Mouse (Mus musculus) midbrain, embryonic 11.5 days (tissue): ENCODE measurements around the gene Ehd1. TPM values are rescaled to one million over a fixed set of nuclear protein-coding genes. Genes with fewer than 3 reads are reported as not detected.

Experiments used
- ATAC-seq: fragments of 200-750 bp; cut with Nextera tagmentation; 2 replicates; pipeline ENCODE4 v1.8.0; 2017; ENCODE audit warnings: moderate TSS enrichment, moderate library complexity; ENCODE audit not compliant: low FRiP score
- DNase-seq: peaks from one replicate; pipeline ENCODE4 v3.0.0; 2015; ENCODE audit warnings: low spot score; ENCODE audit errors: missing footprints
- H3K27ac ChIP-seq: fragments of 300-500 bp; sonication (generic); 2 replicates; pipeline ENCODE4 v1.5.1; 2014; ENCODE audit warnings: low read depth, low read length
- H3K27me3 ChIP-seq: fragments of 300-500 bp; sonication (generic); 2 replicates; pipeline ENCODE4 v1.6.1; 2014; ENCODE audit warnings: mild to moderate bottlenecking, low read length, moderate library complexity, mixed read lengths; ENCODE audit not compliant: control insufficient read depth, insufficient read depth
- H3K36me3 ChIP-seq: fragments of 300-500 bp; sonication (generic); 2 replicates; pipeline ENCODE4 v1.6.1; 2014; ENCODE audit warnings: mild to moderate bottlenecking, low read length, moderate library complexity, mixed read lengths; ENCODE audit not compliant: control insufficient read depth, insufficient read depth
- H3K4me1 ChIP-seq: fragments of 300-500 bp; sonication (generic); 2 replicates; pipeline ENCODE4 v1.6.1; 2014; ENCODE audit warnings: low read length; ENCODE audit not compliant: control insufficient read depth, insufficient read depth
- H3K4me2 ChIP-seq: fragments of 300-500 bp; sonication (generic); 2 replicates; pipeline ENCODE4 v1.6.1; 2014; ENCODE audit warnings: mild to moderate bottlenecking, moderate library complexity
- H3K4me3 ChIP-seq: fragments of 300-500 bp; sonication (generic); 2 replicates; pipeline ENCODE4 v1.5.1; 2014; ENCODE audit warnings: low read depth, low read length
- H3K9ac ChIP-seq: fragments of 300-500 bp; sonication (generic); 2 replicates; pipeline ENCODE4 v1.6.1; 2014; ENCODE audit warnings: low read length
- H3K9me3 ChIP-seq: fragments of 300-500 bp; sonication (generic); 2 replicates; pipeline ENCODE4 v1.6.1; 2016; ENCODE audit warnings: low read length; ENCODE audit not compliant: control insufficient read depth
- WGBS: fragments of 180-500 bp; shearing (Covaris S2); extraction: QIAGEN DNeasy Blood & Tissue Kit; methylation state at CpG from one replicate; pipeline ENCODE4 v1.1.7; 2014; 5-methylcytosine and 5-hydroxymethylcytosine counted together
- polyA plus RNA-seq: library from polyadenylated mRNA; unstranded; fragments of >200 nt; fragmentation: Nextera tagmentation; extraction: Ambion mirVana; gene quantifications from 2 replicates; pipeline ENCODE4 v1.2.1, GENCODE M21; 2014

Ehd1 gene
- polyA plus RNA-seq, 1 experiment from 2014 or later, result 68.2 TPM

DNA sequence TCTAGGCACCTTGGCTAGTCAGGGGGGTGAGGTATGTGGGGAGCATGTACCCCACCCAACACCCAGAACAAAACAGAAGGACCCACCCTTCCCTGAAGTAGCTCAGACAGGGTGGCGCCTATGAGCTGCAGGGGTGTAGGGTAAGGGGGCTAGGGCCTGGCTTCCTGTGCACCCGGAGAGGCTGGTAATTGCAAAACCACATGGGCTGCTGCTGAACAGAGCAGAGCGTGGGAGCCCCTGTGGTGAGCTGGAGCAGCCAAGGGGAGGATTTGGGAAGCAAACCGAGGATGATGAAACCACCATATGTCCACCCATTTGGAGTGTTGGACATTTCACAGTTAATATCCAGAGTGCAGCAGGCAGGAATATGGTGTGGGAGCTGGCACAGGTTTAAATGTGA, 26.0 kb downstream of the Ehd1 start:
- H3K27ac ChIP-seq, result no peak overlapping the region
- 56% methylated on average over 4 of the region's 4 CpGs for WGBS

DNA sequence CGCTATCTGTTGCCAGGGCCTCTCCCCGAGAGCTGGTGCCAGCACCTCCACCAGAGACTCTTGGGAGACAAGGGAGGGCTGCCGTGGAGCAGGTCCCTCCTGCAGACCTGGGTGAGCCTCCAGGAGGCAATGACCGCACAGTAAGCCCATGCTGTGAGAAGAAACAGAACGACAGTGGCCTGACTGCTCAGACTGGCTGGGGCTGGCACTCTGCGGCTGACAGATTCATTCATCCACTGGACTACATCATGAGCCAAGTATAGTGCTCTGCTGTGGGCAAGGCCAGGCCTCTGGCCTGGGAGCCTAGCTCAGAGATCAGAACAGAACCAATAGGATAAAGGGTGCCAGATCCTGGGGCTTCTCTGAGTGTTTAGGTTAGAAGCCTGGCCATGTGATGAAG, 27.3 kb downstream of the Ehd1 start:
- peaks cover 2% of the 10 kb centered on the region; the same call in 1 of the 2 replicates for H3K36me3 ChIP-seq
- 77% methylated on average over 6 of the region's 6 CpGs for WGBS
- H3K27me3 ChIP-seq, result no peaks in the 10 kb centered on the region
- H3K4me3 ChIP-seq, result no peak overlapping the region
- no peaks in the 10 kb centered on the region for H3K9me3 ChIP-seq
- ATAC-seq (no peak), DNase-seq (no peak)
- peaks cover 6% of the 10 kb centered on the region for H3K4me1 ChIP-seq
- no peak overlapping the region for H3K9ac ChIP-seq
- no peak overlapping the region for H3K4me2 ChIP-seq
- H3K27ac ChIP-seq, result no peak overlapping the region

More for the DNA sequence above, 26.0 kb downstream of the Ehd1 start:
- peaks cover 13% of the 10 kb centered on the region for H3K36me3 ChIP-seq
- peaks cover 6% of the 10 kb centered on the region for H3K4me1 ChIP-seq
- H3K4me2 ChIP-seq, result no peak overlapping the region
- no peaks in the 10 kb centered on the region for H3K27me3 ChIP-seq
- ATAC-seq (no peak), DNase-seq (no peak)
- H3K4me3 ChIP-seq, result no peak overlapping the region
- H3K9ac ChIP-seq, result no peak overlapping the region
- no peaks in the 10 kb centered on the region for H3K9me3 ChIP-seq

DNA sequence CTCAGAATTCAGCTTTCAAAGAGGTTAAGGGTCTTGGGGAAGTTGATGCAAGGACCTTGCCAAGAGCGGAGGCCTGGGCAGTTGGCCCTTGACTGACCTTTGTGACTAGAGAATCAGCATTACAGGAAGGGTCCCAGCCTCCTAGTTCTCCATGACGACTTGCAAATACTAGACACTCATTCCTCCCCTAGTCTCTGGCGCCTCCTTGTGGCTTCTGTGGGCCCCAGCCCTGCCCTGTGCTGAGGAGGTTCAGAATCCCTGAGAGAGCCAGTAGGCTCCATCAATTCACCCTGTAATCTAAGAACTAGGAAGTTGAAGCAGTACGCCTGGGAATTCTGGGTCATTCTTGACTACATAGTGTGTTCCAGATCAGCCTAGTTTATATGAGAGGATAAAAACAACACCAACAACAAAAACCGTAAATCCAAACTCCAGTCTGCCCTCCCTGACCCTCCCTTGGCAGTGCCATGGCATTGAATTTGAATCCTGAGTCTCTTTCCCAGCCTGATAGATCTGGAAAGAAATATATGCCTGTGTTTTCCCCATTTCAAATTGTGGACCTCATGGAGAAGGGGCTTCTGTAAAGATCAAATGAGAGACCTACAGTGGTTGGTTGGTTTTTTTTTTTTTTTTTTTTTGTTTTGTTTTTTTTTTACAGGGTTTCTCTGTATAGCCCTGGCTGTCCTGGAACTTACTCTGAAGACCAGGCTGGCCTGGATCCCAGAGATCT, 28.4 kb downstream of the Ehd1 start:
- WGBS, result 29% methylated on average over 5 of the region's 5 CpGs
- peak; percentile 97 for DNase-seq
- H3K4me3 ChIP-seq, result no peak overlapping the region
- no peaks in the 10 kb centered on the region for H3K36me3 ChIP-seq
- no peak overlapping the region for H3K27ac ChIP-seq
- H3K27me3 ChIP-seq, result no peaks in the 10 kb centered on the region
- no peak overlapping the region for H3K4me2 ChIP-seq
- H3K9ac ChIP-seq, result no peak overlapping the region
- no peaks in the 10 kb centered on the region for H3K9me3 ChIP-seq
- peak; percentile 62; the same call in 1 of the 2 replicates for ATAC-seq
- H3K4me1 ChIP-seq, result peaks cover 6% of the 10 kb centered on the region

DNA sequence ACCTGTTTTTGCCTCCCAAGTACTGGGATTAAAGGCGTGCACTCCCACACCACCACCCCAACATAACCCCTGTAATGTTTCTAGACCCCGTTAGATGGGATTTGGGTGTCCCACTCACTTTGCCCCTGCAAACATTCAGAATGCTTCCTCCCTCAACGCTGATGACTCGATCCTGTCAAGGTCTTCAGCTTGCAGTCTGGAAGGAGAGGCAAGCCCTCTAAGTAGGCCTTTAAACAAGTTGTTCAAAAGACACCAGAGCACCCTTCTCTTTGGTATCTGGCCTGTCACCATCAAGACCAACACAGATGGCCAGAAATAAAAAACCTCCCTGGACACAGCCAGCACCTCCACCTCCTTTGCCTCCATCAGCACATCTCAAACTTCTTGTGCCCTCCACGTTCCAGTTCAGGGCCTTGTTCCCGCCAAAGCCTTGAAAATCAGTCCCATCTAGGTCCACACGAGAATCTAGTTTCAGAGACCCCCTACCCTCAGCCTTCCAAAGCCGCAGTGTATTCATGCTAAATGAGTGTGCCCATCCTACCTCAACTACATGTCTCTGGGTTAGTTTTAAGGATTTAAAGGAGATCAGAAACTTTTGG, 29.1 kb downstream of the Ehd1 start:
- Histone ChIP-seq H3K4me3 (peak overlapping the region; percentile 68), H3K27ac (no peak overlapping the region), H3K4me1 (peaks cover 3% of the 10 kb centered on the region), H3K27me3 (no peaks in the 10 kb centered on the region), H3K4me2 (peak overlapping the region; percentile 55), H3K9me3 (no peaks in the 10 kb centered on the region), H3K9ac (peak overlapping the region; percentile 67; the same call in 1 of the 2 replicates), H3K36me3 (no peaks in the 10 kb centered on the region)
- ATAC-seq, result no peak
- peak; percentile 82 for DNase-seq
- WGBS, result 55% methylated on average over 8 of the region's 8 CpGs

DNA sequence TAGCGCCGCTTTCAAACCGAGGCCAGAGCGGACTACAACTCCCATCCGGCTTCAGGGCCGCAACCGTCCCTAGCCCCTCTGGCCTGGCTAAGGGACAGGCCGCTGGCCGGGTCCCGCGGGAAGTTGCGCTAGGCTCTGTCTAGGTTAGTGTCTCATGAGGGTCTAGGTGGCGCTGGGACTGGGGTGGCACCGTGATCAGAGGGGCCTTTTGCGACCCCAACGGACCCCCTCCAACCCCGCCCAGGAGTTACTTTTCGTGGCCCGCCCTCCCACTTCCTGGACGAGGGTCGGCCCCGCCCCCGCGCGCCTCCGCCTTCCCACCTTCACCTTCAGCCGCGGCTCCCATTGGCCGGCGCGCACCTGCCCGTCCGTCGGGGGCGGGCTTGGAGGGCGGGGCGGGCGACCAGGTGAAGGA, 29.6 kb downstream of the Ehd1 start, which contains the start of gene Cdc42bpg:
Cdc42bpg (plus strand) TSS at position 320 of the 415 bp plus-strand sequence.
- peak within 1 kb of the TSS; percentile 68 for H3K4me3 ChIP-seq
- peak within 1 kb of the TSS; percentile 67 for H3K9ac ChIP-seq
- H3K4me1 ChIP-seq, result peaks cover 3% of the 10 kb centered on the region
- H3K4me2 ChIP-seq, result peak within 1 kb of the TSS; percentile 55
- no peaks in the 10 kb centered on the region for H3K27me3 ChIP-seq
- DNase-seq, result peak; percentile 97
- H3K9me3 ChIP-seq, result no peaks in the 10 kb centered on the region
- H3K36me3 ChIP-seq, result no peaks in the 10 kb centered on the region
- peak; percentile 78 for ATAC-seq
- under 1% methylated on average over 37 of the region's 38 CpGs for WGBS
- no peak within 1 kb of the TSS for H3K27ac ChIP-seq

DNA sequence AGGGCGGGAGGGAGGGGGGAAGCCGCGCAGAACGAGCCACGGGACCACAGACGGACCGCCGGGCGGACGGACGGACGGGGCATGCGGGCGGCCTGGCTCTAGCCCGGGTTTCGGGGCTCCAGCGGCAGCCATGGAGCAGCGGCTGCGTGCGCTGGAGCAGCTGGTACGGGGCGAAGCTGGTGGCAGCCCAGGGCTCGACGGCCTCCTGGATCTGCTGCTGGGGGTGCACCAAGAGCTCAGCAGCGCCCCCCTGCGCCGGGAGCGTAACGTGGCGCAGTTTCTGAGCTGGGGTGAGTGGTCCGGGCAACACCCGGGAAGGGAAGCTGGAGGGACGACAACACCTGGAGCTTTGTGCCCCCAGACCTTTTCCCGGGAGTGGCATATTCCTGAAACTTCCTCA, 30.1 kb downstream of the Ehd1 start:
- Histone ChIP-seq H3K4me2 (peak overlapping the region; percentile 55), H3K9me3 (no peaks in the 10 kb centered on the region), H3K27me3 (no peaks in the 10 kb centered on the region), H3K27ac (no peak overlapping the region), H3K9ac (peak overlapping the region; percentile 67), H3K36me3 (no peaks in the 10 kb centered on the region), H3K4me1 (peaks cover 3% of the 10 kb centered on the region), H3K4me3 (peak overlapping the region; percentile 68)
- 2% methylated on average over 34 of the region's 34 CpGs for WGBS
- ATAC-seq (peak; percentile 63), DNase-seq (peak; percentile 97)

DNA sequence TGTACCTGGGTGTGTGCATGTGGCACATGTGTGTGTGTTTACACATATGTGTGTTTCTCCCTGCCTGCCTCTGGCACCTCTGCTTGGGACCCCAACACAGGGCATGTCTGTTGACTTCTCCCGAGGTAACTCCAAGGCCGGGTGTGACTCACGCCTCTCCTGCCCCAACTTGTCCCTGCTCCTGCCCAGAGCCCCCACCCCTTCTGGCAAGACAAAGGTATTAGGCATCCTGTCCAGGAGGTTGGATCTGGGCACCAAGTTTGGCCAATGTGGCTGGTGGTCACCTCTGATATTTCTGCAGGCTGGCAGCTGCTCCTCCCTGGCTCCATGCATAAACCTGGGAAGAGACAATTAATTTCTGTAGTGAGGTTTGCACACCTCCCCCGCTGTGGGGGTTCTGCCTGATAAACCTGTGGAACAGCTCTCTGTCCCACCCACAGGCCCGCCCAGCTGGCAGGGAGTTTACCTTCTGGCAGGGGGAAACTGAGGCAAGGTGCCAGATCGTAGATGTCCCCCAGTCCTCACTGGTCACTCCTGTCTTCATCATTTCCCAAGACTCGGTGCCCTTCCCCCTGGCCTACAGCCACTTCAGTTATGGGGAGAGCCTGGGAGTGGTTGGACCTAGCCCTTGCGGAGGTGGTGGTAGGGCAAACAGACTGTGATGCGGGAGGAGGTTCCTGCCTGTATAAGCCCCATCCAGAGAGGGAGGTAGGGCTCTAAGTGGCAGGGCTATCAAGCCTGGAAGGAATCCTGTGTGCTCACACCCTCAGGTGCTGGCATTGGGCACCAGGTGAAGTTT, 31.4 kb downstream of the Ehd1 start:
- ATAC-seq, result no peak
- Histone ChIP-seq H3K27ac (no peak overlapping the region), H3K4me2 (no peak overlapping the region), H3K36me3 (no peaks in the 10 kb centered on the region; the same call in 1 of the 2 replicates), H3K9me3 (no peaks in the 10 kb centered on the region), H3K9ac (0 out of 2 replicates have a peak overlapping the region, but pooled peaks have one; percentile 4), H3K4me1 (peaks cover 3% of the 10 kb centered on the region), H3K4me3 (no peak overlapping the region), H3K27me3 (no peaks in the 10 kb centered on the region)
- 83% methylated on average over 9 of the region's 9 CpGs for WGBS
- DNase-seq, result no peak

DNA sequence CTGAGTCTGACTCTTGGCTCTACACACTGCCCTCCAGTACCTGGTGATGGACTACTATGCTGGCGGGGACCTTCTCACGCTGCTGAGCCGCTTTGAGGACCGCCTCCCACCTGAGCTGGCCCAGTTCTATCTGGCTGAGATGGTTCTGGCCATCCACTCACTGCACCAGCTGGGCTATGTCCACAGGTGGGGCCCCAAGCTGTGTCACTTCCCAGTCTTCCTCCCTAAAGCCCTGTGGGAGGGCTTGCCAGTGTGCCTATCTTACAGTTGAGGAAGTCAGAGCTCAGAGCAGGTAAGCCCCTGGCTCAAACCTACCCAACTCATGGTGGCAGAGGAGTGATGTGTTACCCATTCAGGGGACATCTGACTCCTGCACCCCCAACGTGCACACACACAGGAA, 33.7 kb downstream of the Ehd1 start:
- H3K4me1 ChIP-seq, result peaks cover 3% of the 10 kb centered on the region
- no peak overlapping the region for H3K4me2 ChIP-seq
- H3K36me3 ChIP-seq, result no peaks in the 10 kb centered on the region; the same call in 1 of the 2 replicates
- H3K9ac ChIP-seq, result no peak overlapping the region
- no peaks in the 10 kb centered on the region for H3K9me3 ChIP-seq
- ATAC-seq, result no peak
- no peak overlapping the region for H3K27ac ChIP-seq
- H3K27me3 ChIP-seq, result no peaks in the 10 kb centered on the region
- no peak for DNase-seq
- WGBS, result 89% methylated on average over 5 of the region's 5 CpGs
- no peak overlapping the region for H3K4me3 ChIP-seq
